Mouse (Mus musculus) heart, embryonic 15.5 days (tissue): ENCODE data around the gene Armc9. TPM values are rescaled to one million over a fixed set of nuclear protein-coding genes. Genes with fewer than 3 reads are reported as not detected.
A peak's percentile ranks its signal among the peaks of the same experiment; 100 is the strongest.

ENCODE experiments used
- ATAC-seq: fragments of 200-750 bp; cut with Nextera tagmentation; replicated peaks from 2 replicates; pipeline ENCODE4 v1.8.0; 2017; ENCODE audit warnings: low read depth, moderate TSS enrichment; ENCODE audit not compliant: insufficient number of reproducible peaks, insufficient read depth, low FRiP score
- H3K27ac ChIP-seq: fragments of 300-500 bp; sonication (generic); 2 replicates; pipeline ENCODE4 v1.5.1; 2015; ENCODE audit warnings: mild to moderate bottlenecking, inconsistent platforms
- H3K27me3 ChIP-seq: fragments of 300-500 bp; sonication (generic); 2 replicates; pipeline ENCODE4 v1.6.1; 2015; ENCODE audit warnings: inconsistent platforms
- H3K36me3 ChIP-seq: fragments of 300-500 bp; sonication (generic); 2 replicates; pipeline ENCODE4 v1.6.1; 2015; ENCODE audit warnings: mild to moderate bottlenecking, inconsistent platforms
- H3K4me1 ChIP-seq: fragments of 300-500 bp; sonication (generic); replicated peaks from 2 replicates; pipeline ENCODE4 v1.6.1; 2015; ENCODE audit warnings: inconsistent platforms
- H3K4me2 ChIP-seq: fragments of 300-500 bp; sonication (generic); 2 replicates; pipeline ENCODE4 v1.6.1; 2015; ENCODE audit warnings: inconsistent platforms, mild to moderate bottlenecking, moderate library complexity
- H3K4me3 ChIP-seq: fragments of 300-500 bp; sonication (generic); 2 replicates; pipeline ENCODE4 v1.5.1; 2015; ENCODE audit warnings: mild to moderate bottlenecking, inconsistent platforms
- H3K9ac ChIP-seq: fragments of 300-500 bp; sonication (generic); 2 replicates; pipeline ENCODE4 v1.6.1; 2015; ENCODE audit warnings: mild to moderate bottlenecking, inconsistent platforms
- H3K9me3 ChIP-seq: fragments of 300-500 bp; sonication (generic); replicated peaks from 2 replicates; pipeline ENCODE4 v1.6.1; 2016; ENCODE audit warnings: inconsistent platforms
- WGBS: fragments of 180-500 bp; shearing (Covaris S2); methylation state at CpG from one replicate; pipeline ENCODE4 v1.1.7; 2015; ENCODE audit warnings: mixed read lengths; 5-methylcytosine and 5-hydroxymethylcytosine counted together
- polyA plus RNA-seq: library from polyadenylated mRNA; unstranded; fragments of >200 nt; fragmentation: Nextera tagmentation; extraction: Ambion mirVana; gene quantifications from 2 replicates; pipeline ENCODE4 v1.2.1, GENCODE M21; 2015

Armc9 gene
- polyA plus RNA-seq, 1 experiment from 2014 or later = 9.1 TPM

DNA sequence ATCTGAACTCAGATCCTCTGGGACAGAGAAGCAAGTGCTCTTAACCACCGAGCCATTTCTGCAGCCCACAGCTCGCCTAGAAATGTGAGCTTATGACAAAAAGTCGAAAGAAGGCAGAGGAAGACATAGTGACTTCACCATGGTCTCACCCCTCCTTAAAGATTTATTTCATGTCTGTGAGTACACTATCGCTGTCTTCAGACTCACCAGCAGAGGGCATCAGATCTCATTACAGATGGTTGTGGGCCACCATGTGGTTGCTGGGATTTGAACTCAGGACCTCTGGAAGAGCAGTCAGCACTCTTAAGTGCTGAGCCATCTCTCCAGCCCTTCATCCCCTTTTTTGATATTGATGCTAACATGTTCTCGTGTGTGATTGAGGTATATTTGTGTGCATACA lies 20.0 kb downstream of the Armc9 start:
- WGBS = 91% methylated on average over 5 of the region's 5 CpGs

GRCm38 (mm10) chr1:86176066-86176465 lies 21.5 kb downstream of the Armc9 start:
- H3K27ac ChIP-seq = no peak overlapping the region
- H3K4me2 ChIP-seq = no peak overlapping the region
- H3K4me3 ChIP-seq = no peak overlapping the region
- H3K4me1 ChIP-seq = no peaks in the 10 kb centered on the region
- ATAC-seq = no peak
- H3K36me3 ChIP-seq = peaks cover 10% of the 10 kb centered on the region; the same call in 1 of the 2 replicates
- H3K27me3 ChIP-seq = no peaks in the 10 kb centered on the region
- no peaks in the 10 kb centered on the region for H3K9me3 ChIP-seq
- WGBS = 88% methylated on average over 2 of the region's 2 CpGs
- no peak overlapping the region for H3K9ac ChIP-seq

More for the DNA sequence above, 20.0 kb downstream of the Armc9 start:
- no peaks in the 10 kb centered on the region for H3K27me3 ChIP-seq
- no peaks in the 10 kb centered on the region for H3K9me3 ChIP-seq
- no peak overlapping the region for H3K27ac ChIP-seq
- no peak overlapping the region for H3K9ac ChIP-seq
- H3K4me2 ChIP-seq = no peak overlapping the region
- ATAC-seq = no peak
- H3K4me1 ChIP-seq = no peaks in the 10 kb centered on the region
- H3K36me3 ChIP-seq = peaks cover 14% of the 10 kb centered on the region
- H3K4me3 ChIP-seq = no peak overlapping the region

DNA sequence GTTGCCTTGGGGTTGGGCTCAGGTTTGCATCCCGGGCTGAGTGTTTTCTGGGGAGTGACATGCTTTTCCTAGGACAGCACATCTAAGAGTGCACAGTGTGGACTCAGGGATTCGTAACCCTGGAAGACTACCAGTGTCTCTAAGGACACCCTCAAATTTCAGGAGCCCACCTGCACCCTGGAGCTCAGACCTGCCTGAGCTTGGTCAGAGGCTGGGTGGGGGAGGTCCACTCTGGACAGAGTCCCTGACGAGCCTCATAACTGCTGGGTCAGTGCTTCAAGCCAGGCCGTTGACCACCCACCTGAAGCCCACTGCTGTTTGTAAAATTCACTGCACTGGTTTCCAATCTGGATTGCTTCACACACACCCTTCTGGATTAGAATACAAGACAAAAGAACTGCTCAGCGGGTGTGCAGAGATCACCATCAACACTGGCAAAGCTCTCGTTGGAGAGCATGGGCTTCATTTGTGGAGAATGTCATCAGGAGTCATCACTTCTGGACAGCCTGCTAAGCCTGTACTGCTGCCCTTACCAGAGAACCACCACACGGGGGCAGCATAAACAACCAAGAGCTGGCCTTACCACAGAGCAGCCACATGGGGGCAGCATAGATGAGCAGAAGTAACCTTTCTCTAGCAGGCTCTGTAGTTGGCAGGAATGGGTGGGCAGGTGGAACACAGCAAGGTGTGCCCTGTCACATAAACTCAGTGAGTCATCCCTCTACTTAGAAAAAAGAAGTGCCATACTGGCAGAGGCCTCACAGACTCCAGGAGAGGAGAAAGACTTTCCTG lies 24.1 kb downstream of the Armc9 start:
- H3K27me3 ChIP-seq = no peaks in the 10 kb centered on the region
- ATAC-seq = 0 out of 2 replicates have a peak, but pooled peaks have one; percentile 25
- no peaks in the 10 kb centered on the region for H3K9me3 ChIP-seq
- no peak overlapping the region for H3K9ac ChIP-seq
- no peaks in the 10 kb centered on the region for H3K4me1 ChIP-seq
- 38% methylated on average over 7 of the region's 7 CpGs for WGBS
- no peak overlapping the region for H3K4me3 ChIP-seq
- H3K27ac ChIP-seq = no peak overlapping the region
- no peak overlapping the region for H3K4me2 ChIP-seq
- H3K36me3 ChIP-seq = no peaks in the 10 kb centered on the region

- Histone ChIP-seq H3K9ac (no peak overlapping the region), H3K4me2 (no peak overlapping the region), H3K27me3 (no peaks in the 10 kb centered on the region), H3K36me3 (no peaks in the 10 kb centered on the region), H3K4me3 (no peak overlapping the region), H3K4me1 (no peaks in the 10 kb centered on the region), H3K9me3 (no peaks in the 10 kb centered on the region), H3K27ac (no peak overlapping the region)
- 69% methylated on average over 5 of the region's 5 CpGs for WGBS
- no peak for ATAC-seq
Observed at GRCm38 (mm10) chr1:86182004-86182709, 27.6 kb downstream of the Armc9 start.

- Histone ChIP-seq H3K4me1 (no peaks in the 10 kb centered on the region), H3K27ac (no peak overlapping the region), H3K27me3 (no peaks in the 10 kb centered on the region), H3K4me2 (no peak overlapping the region), H3K9ac (no peak overlapping the region), H3K9me3 (no peaks in the 10 kb centered on the region), H3K4me3 (no peak overlapping the region), H3K36me3 (no peaks in the 10 kb centered on the region)
- ATAC-seq = no peak
- WGBS = 70% methylated on average over 4 of the region's 4 CpGs
Observed at GRCm38 (mm10) chr1:86183577-86184263, 29.1 kb downstream of the Armc9 start.

DNA sequence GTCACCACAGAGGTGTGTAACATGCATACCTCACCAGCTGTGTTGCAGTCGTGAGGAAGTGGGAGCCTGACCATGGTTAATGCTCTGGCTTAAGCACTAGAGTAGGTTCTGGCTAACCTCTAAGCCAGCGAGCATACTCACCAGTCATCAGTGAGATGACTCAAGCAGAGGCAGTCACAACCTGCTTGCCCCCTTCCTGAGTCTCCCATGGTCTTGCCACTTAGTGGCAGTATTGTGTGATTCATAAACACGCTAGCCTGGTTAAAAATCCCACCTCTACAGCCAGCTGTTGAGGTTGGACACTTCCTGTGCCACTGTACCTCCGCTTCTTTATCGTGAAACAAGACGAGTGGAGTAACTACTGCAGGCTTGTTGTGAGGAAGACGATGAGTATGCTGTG lies 32.2 kb downstream of the Armc9 start:
- Histone ChIP-seq H3K4me2 (no peak overlapping the region), H3K9me3 (no peaks in the 10 kb centered on the region), H3K9ac (no peak overlapping the region), H3K4me3 (no peak overlapping the region), H3K27ac (no peak overlapping the region), H3K4me1 (no peaks in the 10 kb centered on the region), H3K27me3 (no peaks in the 10 kb centered on the region), H3K36me3 (0 out of 2 replicates have a peak, but pooled peaks cover 3% of the 10 kb centered on the region)
- ATAC-seq = no peak
- WGBS = 76% methylated on average over 7 of the region's 7 CpGs

DNA sequence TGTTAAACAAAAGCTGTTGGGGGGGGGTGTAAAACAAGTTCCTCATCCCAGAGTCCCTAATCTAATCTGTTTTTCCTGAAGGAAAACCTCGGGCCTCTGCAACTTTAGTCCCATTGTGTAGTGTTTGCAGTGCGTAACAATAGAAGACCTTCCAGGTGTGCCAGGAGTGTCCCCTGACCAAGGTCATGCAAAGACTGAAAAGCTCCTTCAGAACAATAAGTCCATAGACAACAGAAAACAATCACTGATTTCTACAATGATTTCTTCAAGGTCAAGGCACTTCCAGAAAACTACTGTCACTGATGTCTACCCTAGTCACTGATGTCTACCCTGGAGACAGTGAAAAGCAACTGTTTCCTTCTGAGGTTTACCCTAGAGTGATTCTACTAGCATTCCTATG lies 33.3 kb downstream of the Armc9 start:
- Histone ChIP-seq H3K4me2 (no peak overlapping the region), H3K9me3 (no peaks in the 10 kb centered on the region), H3K27ac (no peak overlapping the region), H3K27me3 (no peaks in the 10 kb centered on the region), H3K9ac (no peak overlapping the region), H3K4me1 (no peaks in the 10 kb centered on the region), H3K36me3 (0 out of 2 replicates have a peak, but pooled peaks cover 3% of the 10 kb centered on the region), H3K4me3 (no peak overlapping the region)
- ATAC-seq = no peak
- 66% methylated on average over 2 of the region's 2 CpGs for WGBS

DNA sequence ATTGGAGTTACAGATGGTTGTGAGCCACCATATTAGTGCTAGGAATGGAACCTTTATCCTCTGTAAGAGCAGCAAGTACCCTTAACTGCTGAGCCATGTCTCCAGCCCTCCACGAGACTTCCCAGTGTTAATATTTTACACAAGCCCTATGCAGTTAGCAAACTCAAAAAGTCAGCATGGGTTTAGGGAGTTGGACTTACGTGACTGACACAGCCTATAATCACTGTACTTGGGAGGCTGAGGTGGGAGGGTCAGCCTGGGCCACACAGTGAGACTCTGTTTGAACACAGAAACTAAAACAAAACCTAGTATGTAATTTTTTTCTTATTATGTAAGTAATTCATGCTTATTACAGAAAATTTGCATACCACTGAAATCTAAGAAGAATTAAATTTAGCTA lies 33.7 kb downstream of the Armc9 start:
- 0 out of 2 replicates have a peak, but pooled peaks cover 3% of the 10 kb centered on the region for H3K36me3 ChIP-seq
- H3K9me3 ChIP-seq = no peaks in the 10 kb centered on the region
- no peak for ATAC-seq
- H3K9ac ChIP-seq = no peak overlapping the region
- H3K27me3 ChIP-seq = no peaks in the 10 kb centered on the region
- 88% methylated on average over 2 of the region's 2 CpGs for WGBS
- H3K27ac ChIP-seq = no peak overlapping the region
- no peaks in the 10 kb centered on the region for H3K4me1 ChIP-seq
- no peak overlapping the region for H3K4me2 ChIP-seq
- H3K4me3 ChIP-seq = no peak overlapping the region

GRCm38 (mm10) chr1:86189034-86189702 lies 34.6 kb downstream of the Armc9 start:
- Histone ChIP-seq H3K27me3 (no peaks in the 10 kb centered on the region), H3K4me1 (no peaks in the 10 kb centered on the region), H3K36me3 (0 out of 2 replicates have a peak, but pooled peaks cover 3% of the 10 kb centered on the region), H3K4me2 (no peak overlapping the region), H3K4me3 (no peak overlapping the region), H3K9me3 (no peaks in the 10 kb centered on the region), H3K27ac (no peak overlapping the region), H3K9ac (no peak overlapping the region)
- 74% methylated on average over 6 of the region's 6 CpGs for WGBS
- no peak for ATAC-seq

GRCm38 (mm10) chr1:86190843-86191242 lies 36.3 kb downstream of the Armc9 start:
- no peaks in the 10 kb centered on the region for H3K4me1 ChIP-seq
- 76% methylated on average over 6 of the region's 6 CpGs for WGBS
- no peak overlapping the region for H3K9ac ChIP-seq
- no peaks in the 10 kb centered on the region for H3K27me3 ChIP-seq
- no peak overlapping the region for H3K27ac ChIP-seq
- H3K4me3 ChIP-seq = no peak overlapping the region
- no peaks in the 10 kb centered on the region for H3K9me3 ChIP-seq
- ATAC-seq = no peak
- H3K4me2 ChIP-seq = no peak overlapping the region
- 0 out of 2 replicates have a peak, but pooled peaks cover 3% of the 10 kb centered on the region for H3K36me3 ChIP-seq

GRCm38 (mm10) chr1:86194044-86194443 lies 39.5 kb downstream of the Armc9 start:
- Histone ChIP-seq H3K27me3 (no peaks in the 10 kb centered on the region), H3K4me2 (no peak overlapping the region), H3K36me3 (peaks cover 8% of the 10 kb centered on the region; the same call in 1 of the 2 replicates), H3K9ac (no peak overlapping the region), H3K9me3 (no peaks in the 10 kb centered on the region), H3K4me1 (no peaks in the 10 kb centered on the region; the same call in 1 of the 2 replicates), H3K27ac (no peak overlapping the region), H3K4me3 (no peak overlapping the region)
- 77% methylated on average over 7 of the region's 7 CpGs for WGBS
- no peak for ATAC-seq
